Mouse (Mus musculus): ENCODE results near the gene Chn2. TPM values are rescaled to one million over a fixed set of nuclear protein-coding genes. Genes with fewer than 3 reads are reported as not detected.
"Not testable (repeated sequence)": the region's sequence is repeated elsewhere in the genome, so short reads cannot be mapped to it uniquely, and the experiment has no call there.

Chn2 gene
- total RNA-seq, 2 experiments from 2014 or later, result 39.0 to 40.2 TPM

DNA sequence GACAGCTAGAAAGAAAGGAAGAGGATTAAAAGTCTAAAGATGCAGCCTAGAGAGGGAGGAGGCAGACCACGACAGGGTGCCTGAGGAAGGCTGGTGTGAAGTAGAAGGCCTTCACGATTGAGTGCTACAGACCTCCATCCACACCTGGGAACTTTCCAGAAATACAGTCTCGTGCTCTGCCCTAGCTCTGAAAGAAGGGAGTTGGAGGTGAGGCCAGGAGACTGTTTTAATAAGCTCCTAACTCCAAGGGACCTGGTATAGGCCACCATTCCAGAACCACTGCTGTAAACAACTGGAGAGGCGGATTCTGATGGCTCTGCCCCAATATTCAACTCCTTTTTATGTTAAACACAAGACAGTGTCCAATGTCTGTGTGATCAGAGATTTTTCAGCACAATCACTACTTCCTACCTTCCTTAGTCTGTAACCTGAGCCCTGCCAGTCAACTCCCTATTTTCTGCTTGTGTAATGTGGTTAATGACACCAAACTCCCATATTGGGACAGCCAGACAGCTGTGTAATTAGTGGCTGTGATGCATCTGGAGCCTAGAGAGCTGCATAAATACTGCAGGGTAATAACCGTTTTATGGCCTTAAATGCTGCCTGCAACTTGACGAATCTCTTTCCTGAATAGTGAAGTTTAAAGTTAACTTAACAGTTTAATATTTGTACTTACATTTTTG, 109.6 kb downstream of the Chn2 start:
- DNase-seq (ENCODE audit: low spot score in 2 of 2), result no peak

DNA sequence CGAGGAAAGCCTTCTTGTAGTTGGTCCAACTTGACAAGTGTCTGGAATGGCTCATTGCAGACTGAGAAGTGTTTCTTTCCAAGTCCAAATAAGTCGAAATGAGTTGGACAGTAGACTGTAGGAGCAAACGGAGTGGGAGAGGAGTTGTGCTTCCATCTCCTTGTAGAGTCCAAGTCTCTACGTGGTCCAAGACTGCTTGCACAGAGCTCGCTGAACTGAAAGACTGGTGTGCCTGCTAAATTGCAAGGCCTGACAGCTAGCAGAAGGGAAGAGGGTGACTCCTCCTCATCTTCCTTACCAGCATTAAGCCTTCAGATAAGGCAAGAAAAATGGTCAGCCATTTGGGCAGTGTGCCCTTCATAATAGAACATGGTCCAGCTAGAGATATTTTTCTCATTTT, 111.5 kb downstream of the Chn2 start:
- DNase-seq (ENCODE audit: low spot score in 2 of 2), result no peak

DNA sequence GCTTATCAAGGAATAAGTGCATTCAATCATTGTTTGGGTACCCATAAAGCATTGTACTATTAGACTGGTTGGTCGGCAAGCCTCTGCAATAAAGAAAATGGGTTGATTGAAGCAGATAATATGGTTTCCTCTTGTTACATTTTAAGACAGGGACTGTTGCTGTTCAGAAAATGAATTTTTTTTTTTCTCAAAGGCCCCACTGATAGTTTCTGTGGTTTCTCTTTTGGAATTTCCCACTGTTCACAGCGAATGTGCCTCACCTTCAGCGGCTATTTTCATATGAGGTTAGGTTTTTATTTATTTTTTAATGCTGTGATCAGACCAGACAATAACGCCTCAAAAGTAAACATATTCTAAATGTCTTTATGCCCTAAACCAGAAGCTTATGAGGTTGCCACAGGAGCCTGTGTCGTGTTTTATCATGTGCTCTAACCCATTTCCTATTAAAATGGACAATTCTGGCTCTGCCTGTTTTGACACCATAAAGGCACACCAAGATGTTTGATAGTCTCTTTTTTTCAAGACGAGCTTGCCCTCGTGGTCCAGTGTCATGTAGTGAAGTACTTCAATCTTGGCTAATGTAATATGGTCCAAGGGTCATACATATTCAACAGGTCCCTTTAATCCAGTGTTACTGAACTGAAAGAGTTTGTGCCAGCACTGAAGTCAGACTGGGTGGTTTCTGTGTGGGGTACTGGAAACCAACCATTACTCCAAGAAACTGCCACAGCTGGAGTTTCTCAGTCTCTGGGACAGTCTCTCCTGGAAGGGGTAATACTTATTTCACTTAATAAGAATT, 112.3 kb downstream of the Chn2 start:
- no peak for DNase-seq (ENCODE audit: low spot score in 2 of 2)

DNA sequence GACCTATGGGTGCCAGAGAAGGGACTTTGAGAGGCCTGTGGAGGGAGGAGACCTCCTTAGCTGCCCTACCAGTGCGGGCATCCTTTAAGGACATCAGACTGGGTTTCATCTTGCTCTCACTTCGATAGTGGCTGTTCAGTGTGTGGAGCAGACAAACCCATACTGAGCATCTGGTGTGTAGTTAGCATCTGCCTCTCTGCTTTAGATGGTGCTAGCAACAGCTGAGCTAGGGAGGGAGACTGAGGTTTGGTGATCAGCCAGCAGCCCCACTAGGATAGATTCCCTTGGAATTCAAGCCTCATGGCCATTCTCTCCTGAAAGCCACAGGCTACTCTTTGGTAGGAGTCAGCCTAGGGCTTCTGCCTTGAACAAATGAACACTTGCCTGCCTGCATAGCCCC, 117.7 kb downstream of the Chn2 start:
- DNase-seq (ENCODE audit: low spot score in 2 of 2), result no peak

DNA sequence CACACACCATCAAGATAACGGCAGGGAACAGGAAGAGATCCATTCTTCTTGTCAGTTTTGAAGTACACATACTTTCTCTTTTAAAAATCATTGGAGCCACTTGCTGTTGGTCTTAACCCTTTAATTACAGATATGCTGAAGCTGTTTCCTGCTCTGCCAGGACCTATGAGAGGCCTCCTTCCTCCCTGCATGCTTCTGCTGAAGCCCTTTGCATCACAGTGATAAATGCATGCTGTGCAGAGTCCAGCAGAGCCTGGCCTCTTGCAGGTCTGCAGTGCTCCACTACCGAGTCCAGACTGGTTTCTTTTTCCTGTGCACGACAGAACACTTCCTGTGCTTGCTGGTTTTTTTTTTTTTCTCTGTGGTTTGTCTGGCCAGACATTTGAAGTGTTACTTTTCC, 119.0 kb downstream of the Chn2 start:
- DNase-seq (ENCODE audit: low spot score in 2 of 2), result no peak

DNA sequence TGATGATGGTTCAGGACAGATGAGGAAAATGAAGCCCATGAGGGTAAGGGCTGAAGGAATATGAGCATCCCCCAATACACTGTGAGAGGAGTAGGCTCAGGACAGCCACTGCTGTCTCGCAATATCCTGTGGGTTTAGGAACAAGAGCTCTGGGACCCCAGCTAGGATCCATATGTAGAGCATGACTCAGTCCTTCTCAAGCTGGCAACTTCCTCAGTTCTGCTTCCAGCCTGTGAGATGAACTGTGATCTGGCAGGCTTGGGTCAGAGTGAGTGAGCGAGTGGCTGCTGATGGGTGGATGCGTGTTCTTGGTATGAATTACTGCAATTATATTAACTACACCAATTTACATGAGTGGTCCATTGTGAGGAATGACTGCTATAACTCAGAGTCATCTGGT, 121.3 kb downstream of the Chn2 start:
- no peak for DNase-seq (ENCODE audit: low spot score in 2 of 2)

DNA sequence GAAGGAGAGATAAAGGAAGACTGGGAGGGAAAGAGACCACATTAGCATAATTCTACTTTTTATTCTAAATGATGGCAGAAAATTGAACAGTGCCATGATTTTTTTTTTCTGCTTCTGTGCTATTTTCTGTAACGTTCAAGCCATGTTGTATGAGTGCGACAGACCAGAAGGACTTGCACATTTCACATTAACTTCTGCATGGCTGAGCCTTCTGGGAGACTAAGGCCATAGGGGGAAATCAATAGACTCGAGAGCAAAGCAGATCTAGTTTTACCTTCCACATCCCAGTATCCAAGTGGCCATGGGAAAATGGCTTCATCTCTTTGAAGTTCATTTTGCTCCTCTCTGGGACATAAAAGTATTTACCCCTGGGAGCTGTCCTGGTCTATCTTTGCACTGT, 121.9 kb downstream of the Chn2 start:
- no peak for DNase-seq (ENCODE audit: low spot score in 2 of 2)

DNA sequence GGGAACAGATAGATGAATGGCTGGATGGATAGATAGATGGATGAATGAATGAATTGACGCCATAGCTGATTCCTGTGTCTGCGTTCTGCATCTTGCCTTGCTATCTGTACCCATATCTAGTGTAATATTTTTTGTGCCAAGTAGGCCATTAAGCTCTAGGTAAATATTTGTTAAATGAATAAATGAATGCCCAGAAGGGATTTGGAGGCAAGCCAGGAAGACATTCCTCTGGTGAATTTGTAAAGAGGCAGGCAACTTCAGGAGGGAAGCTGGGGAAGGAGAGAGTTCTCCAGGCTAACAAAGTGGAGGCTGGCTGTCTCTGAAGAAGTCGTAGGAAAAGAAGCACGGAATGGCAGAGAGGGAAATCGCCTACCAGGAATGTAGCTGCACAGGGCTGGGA, 123.0 kb downstream of the Chn2 start:
- DNase-seq (ENCODE audit: low spot score in 2 of 2), result no peak

DNA sequence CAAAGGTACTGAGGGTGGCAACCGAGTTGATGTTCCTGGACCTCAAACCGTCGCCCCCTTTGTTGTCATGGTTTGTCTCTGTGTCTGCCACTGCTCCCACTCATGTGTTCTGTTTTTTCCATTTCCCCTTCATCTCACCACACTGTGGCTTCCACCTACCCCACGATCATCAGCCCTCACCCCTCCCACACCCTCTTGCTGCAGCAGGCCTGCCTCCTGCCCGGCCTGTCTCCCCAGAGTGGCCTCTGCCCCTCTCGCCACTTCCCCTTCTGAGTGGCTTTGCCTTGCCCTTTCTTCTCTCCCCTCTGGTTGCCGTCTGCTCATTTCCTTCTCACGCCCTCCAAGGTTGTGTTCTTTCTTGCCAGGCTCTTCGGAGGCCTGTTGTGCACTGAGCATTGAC, 123.4 kb downstream of the Chn2 start:
- DNase-seq (ENCODE audit: low spot score in 2 of 2), result no peak

DNA sequence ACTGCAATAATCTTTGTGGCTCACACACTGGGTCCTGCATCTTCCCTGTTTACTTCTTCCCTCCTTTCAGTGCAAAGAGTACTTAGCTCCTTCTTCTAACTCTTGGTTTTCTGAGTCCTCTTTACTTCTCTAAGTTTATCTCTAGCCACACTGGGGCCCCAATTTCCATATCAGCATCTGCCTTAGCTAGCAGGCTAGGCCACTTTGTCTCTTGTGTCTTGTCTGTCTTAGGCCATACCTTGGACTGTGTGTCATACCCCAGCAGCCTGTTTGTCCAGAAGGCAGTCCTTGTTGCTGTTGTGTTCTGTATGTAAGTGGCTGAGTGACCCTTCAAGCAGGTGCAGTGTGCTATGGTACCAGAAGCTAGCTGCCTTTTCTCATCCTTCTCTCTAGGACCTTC, 124.3 kb downstream of the Chn2 start:
- no peak for DNase-seq (ENCODE audit: low spot score in 2 of 2)

DNA sequence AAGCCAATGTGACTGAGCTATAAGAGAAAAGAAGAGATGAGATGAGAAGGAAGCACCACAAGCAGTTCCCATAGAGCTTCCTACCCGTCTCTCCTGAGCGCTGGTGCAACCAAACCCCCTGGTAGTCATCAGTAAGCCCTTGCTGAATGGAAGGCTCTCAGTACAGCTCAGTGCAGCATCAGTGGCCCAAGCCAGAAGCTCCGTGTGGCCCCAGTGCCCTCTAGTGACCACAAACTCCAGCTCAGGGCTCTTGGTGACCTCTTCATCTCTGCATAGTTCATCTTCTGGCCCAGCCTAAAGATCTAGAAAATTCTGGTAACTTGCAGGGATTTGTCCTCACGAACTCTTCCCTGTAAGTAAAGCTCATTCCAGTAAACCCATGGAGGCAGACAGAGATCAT, 125.4 kb downstream of the Chn2 start:
- DNase-seq (ENCODE audit: low spot score in 2 of 2), result peak; percentile 21 to 25

DNA sequence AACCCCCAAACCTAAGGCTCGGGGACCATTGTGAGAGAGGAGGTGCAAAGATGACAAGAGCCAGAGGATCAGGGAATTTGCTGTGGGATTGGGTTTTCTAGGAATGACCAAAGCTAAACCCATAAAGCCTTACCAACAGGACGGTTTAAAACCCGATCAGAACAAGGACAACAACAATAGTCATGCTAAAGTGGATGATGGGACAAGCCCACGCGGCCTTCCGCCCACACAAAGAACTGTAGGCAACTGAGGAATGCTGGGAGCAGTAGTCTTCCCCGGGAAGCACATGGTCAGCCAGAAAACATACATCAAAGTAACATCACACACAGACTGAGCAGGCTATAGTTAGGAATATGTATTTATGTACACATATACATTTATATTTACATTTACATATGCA, 125.9 kb downstream of the Chn2 start:
- DNase-seq (ENCODE audit: low spot score in 2 of 2), result no peak

DNA sequence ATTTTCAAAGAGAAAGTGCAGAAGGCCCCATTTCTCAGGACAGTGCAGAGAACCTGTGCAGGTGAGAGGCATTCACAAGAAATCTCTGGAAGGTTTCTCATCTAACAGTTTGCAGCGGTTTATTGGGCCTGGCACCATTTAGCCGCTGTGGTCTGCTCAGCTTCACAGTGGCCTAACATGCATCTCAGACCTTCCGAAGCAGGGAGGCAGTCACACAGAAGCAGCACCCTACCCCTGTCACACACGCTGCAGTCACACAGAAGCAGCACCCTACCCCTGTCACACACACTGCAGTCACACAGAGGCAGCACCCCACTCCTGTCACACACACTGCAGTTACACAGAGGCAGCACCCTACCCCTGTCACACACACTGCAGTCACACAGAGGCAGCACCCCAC, 126.5 kb downstream of the Chn2 start:
- DNase-seq (ENCODE audit: low spot score in 2 of 2), result no peak

DNA sequence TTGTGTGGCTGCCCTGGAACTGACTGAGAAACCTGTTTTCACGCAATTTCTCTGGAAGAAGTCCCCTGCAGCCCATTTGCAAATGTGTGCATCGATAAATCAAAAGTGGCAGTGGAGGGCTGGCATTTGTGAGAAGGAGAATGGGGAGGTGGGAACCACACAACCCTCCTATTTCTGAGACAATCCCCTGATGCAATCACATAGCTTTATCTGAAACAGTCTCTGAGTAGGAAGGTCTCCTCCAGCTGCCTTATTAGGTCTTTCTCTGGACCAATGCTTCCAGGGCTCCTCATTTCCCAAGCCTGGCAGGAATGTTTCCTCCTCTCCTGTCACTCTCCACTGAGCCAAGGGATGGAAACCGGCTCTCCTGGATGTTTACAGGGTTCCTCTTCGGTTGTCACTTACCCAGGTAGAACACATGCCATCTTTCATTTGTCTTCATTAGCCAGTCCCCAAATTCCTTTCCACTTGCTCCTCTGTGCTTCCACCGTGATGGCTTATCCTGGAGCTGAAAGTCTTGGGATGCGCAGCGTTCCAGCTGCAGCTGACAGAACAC, 127.7 kb downstream of the Chn2 start:
- no peak for DNase-seq (ENCODE audit: low spot score in 2 of 2)

DNA sequence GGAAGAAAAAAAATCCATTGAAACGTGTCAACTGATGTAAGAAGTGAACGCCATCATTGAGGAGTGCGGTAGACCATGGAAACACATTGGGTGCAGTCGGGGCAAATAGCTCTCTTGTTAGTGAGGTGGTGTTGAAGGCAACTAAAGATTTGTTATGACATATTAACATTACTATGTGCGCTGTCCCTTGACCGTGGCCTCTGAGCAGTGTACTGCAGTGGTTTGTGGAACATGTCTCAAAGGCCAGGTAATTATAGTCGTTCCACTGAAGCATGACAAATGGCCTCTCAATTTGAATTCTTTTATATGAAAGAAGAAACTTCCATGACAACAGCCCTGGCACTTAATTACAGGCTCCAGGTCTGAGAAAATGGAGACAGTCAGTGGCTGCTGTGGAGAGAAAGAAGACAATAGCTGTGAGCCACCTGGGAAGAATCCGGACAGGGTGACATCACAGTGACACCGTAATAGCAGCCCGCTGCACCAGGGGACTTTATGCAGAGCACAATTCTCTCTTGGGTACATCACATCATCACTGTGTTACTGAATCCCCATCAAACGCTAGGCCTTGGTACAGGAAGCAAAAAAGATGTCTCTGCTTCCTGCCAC, 131.0 kb downstream of the Chn2 start:
- no peak for DNase-seq (ENCODE audit: low spot score in 2 of 2)

DNA sequence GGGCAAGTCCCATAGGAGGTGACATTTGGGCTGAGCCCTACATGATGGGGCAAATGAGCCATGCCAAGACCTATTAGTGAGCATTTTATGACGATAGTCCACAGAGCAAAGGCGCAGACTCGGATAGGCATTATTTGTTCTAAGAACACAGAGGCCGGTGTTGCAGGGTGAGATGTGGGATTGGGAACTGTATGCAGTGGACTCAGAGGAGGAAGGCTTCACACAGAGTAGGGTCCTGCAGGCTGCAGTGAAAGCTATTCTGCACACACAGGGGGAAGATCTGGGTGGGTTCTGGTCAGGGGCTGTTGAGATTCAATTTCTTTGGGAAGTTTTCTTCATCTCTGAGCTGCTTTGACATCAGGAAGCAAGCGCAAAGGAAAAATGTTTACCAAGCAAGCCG, 132.0 kb downstream of the Chn2 start:
- DNase-seq (ENCODE audit: low spot score in 2 of 2), result no peak

DNA sequence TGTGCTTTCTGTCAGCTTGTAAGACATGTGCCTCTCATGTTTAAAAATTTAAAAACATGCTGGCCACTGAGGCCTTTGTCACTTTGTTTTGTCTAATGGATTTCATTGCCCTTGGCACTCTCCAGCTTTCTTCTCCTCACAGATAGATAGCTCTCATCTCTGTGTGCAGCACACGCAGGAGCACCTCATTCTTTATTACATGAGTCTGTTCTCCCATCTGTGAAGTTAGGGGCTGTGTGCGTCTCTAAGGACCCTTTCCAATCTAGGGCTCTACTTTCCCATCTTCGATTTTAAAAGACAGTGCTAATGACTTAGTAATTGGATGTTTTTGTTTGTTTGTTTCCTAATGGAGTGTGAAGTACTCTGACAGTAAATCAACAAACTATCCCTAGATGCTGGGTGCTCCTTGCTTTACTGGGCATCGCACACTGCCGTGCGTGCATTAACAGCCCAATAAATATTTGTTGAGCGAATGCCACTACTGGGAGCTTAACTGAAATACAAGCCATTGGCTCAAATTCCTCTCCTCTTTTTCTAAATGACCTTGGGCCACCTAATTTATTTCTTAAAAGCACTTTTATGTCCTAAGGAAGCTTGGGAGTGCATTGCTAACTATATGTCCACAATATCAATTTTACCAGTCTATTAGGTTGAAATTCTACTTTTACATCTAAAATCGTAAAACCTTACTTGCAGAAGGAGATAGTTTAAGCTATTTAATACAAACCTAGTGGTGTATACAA, 136.3 kb downstream of the Chn2 start:
- DNase-seq (ENCODE audit: low spot score in 2 of 2), result no peak

DNA sequence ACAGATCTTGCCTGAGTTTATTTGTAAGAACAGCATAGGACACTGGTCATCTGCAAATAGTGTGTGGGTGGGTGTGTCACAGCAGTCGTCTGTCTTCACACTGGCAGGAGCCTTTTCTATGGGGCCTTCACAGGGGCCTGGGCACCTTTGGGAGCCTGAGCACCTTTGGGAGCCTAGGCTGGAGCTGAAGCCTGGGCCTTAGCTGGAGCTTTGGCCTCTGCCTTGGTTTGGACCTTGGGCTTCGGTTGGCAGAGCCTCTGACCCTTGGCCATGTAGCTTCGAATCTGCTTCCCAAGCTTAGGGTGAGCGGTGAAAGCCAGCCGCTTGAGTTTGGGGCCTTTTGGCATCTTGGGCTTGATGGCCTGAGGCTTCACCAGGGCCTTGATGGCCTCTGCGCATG, 137.7 kb downstream of the Chn2 start:
- not testable (repeated sequence) for DNase-seq (ENCODE audit: low spot score in 2 of 2)

DNA sequence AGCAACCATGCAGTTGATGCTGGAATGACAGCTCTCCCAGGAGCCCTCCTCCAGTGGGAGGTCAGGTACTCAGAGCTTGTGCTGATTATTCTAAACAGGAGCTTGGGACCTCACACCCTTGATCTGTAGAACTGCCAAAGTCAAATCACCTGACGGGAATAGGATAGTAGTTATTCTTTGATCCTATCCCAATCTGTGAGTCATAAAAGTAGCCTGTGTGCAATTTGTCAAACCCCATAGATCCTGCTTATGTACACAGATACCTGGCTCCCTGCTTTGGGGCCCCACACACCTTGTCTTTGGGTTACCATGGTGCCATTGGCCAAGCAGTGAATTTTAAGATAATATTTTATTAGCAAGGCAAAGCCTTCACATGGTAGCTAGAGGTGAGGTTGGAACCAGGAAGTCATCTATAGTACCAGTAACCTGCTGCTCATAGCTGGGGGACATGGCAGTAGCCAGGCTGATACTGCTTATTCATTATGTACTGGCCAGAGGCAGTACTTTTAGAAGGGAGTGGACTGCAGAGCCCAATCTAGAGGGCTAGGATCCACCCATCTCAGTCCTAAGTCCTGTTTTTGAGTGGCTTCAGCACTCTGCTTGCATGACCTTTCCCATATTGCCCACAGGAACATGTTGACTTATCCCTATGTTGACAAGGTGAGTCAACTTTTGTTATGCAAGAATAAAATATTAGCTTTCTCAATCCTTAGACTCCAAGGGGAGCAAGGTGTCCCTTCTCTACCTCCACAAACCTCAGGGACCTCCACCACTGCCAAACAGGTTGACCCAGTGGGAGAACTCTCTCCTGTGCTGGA, 139.9 kb downstream of the Chn2 start:
- DNase-seq (ENCODE audit: low spot score in 2 of 2), result no peak

DNA sequence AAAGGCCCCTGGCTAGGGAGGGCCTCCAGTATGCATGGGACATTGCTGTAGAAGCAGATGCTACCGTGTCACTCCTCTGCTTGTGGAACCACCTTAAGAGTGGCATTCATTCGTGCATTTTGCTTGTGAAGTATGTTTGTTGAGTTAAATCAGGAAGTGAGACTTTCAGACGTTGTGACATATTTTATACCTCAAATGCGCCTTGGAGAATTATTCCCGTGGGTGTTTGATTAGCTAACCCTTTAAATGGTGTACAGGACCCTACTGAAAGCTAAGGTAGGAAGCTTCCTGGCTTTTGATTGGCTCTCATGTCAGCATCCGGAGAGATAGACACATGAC, 140.5 kb downstream of the Chn2 start:
- no peak for DNase-seq (ENCODE audit: low spot score in 2 of 2)
